Mouse (Mus musculus) kidney, postnatal 36 days (tissue): ENCODE data around the gene Gm20388.

Experiments used
- DNase-seq, 2 experiments: peaks; one replicate each; pipeline ENCODE4 v3.0.0; 2021 to 2022; ENCODE audit warnings: mixed read lengths in 2 of 2

Gm20388 gene

DNA sequence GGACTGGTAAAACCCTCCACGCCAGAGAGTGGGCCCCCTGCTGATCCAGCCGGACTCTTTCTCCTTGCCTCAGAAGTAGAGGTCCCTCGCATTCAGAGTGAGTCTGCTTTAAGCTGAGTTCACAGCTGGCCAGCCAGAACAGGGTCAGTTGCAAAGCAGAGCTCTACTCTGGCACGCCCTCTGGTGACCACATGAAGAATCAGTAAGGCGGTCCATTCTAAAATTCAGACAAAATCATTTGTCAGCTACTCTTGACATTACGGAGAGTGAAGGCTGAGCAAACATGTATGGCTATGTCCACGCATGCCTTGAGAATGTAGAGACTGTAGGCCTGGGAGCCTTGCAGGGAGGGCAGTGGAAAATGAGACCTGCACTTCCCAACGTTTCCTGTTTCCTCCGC, 2459.0 kb downstream of the Gm20388 start:
- DNase-seq, result peak; percentile 74 to 90

DNA sequence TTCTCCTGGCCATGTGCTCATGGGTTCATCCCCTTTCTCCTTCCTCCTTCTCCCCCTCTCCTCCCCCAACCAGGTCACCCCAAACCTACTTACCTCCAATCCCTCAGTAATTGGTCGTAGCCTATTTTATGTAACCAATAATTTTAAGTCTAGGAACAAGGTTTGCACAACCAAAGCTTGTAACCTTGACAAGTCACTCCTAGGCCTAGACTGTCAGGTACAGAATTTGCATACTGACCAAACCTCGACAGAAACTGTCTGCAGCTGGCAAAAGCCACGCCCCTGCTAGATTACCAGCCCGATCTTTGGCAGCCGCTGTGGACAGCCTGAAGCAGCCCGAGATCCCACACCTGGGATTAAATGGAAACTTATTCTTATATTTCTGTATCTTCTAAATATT, 2461.1 kb downstream of the Gm20388 start:
- DNase-seq, result no peak

DNA sequence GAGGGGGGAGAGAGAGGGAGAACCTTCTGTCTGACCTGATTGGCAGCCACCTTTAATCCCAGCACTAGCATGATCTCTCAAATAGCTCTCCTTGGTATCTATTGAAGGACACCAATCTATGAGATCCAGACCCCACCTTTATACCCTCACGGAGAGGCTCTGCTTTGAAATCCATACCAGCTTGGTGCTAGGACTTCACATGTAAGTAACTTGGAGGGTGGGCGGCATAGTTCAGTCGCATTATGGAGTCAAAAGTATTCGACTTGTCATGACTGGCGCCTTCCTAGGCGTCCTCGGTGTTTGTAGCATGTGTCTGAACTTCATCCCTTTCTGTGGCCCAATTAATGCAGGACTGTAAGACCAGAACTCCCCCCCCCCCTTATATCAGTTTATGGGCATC, 2464.7 kb downstream of the Gm20388 start:
- DNase-seq, result no peak

DNA sequence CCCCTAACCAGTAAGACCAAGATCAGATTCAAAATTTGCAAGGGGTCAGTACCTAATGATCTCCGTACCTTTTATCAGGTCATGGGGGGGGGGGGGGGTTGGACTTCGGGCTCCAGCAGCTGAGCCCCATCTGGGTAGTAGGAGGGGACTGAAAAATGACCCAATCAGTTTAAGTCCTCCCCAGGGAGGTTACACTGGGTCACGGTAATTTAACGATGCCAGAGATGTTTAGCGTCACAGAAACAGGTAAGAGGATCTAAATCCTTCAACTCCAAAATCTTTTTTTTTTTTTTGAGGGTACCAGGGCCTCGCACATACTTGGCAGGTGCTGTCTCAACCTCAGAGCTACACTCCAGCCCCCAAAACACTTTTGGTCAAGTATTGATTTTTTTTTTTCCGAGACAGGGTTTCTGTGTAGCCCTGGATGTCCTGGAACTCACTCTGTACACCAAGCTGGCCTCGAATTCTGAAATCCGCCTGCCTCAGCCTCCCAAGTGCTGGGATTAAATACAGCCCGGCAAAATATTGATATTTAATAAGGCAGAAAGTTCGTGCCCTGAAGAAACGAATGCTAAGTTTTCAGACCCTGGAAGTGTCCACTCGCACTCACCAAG, 2465.2 kb downstream of the Gm20388 start:
- no peak for DNase-seq

DNA sequence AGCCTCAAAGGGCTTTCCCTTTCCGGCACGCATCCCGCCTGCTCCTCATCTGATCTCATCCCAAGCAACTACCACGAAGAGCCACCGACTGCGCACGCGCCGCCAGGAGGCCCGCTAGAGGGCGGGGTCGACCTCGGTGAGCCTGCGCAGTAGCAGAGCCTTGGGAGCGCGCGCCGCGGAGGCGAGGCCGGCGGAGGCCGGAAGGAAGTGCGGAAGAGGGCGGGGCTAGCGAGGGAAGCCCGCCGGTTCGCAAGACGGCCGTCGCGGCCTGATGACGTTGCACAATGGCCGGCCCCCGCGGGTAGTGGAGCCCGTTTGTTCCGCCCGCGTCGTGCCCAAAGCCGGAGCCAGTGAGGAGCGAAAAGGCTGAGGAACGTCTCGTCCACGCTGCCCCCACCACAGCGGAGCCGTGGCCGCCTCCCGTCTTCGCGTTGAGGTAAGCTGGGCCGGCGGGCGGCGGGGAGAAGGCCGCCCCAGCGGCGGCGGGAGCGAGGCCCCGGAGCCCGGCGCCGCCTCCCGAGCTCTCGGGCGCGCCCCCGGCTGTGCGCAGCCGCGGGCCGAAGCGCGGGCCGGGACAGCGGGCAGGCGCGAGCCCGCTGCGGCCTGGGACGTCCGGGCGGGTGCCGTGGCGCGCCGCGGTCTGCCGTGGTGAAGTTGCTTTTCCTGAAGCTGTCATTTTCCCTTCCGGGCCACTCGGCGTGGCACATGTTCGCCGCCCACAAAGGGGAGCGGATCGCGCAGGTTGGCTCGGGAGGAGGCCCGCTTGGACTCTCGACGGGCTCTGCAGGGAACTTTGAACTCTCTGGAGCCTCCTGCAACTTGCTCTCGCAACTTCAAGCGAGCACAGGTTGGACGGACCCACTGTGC, 2466.0 kb downstream of the Gm20388 start, which contains the start of gene Zc3h18:
Gene Zc3h18, plus strand, starts transcription at position 245 of the 867 bp plus-strand sequence.
- peak; percentile 99 to 100 for DNase-seq

DNA sequence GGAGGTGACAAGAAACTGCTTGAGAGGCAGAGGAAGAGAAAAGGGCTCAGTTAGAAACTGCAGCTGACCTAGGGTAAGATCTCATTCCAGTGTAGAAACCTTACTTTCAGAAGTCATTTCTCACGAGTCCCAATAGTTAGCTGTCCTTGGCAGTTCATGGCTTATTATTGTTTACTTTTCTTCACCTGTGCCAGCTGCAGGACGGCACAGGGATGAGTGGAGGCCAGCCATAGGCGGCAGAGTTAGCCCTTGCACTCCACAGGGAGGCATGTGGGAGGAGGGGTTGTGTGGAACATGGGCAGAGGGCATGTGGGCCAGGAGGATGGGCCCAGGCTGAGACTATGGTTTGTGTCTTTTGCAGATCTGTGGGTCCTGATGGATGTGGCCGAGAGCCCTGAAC, 2472.4 kb downstream of the Gm20388 start:
- no peak for DNase-seq

- peak in 1 of 2 experiments; percentile 22 for DNase-seq
Measured at GRCm38 (mm10) chr8:122389357-122389756, 2478.7 kb downstream of the Gm20388 start.

DNA sequence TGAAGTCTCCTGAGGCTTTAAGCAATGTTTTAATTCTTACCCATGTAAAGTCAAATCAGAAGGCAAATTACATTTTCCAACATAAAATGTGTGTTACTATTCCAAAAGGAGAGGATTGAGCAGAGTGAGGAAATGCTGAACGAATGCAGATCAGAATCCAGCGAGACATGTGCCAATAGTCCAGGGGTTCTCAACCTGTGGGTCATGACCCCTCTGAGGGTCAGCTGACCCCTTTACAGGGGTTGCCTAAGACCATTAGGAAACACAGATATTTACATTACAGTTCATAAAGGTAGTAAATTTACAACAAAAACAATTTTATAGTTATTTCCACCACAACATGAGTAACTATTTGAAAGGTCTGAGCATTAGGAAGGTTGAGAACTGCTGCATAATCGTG, 2480.1 kb downstream of the Gm20388 start:
- no peak for DNase-seq

DNA sequence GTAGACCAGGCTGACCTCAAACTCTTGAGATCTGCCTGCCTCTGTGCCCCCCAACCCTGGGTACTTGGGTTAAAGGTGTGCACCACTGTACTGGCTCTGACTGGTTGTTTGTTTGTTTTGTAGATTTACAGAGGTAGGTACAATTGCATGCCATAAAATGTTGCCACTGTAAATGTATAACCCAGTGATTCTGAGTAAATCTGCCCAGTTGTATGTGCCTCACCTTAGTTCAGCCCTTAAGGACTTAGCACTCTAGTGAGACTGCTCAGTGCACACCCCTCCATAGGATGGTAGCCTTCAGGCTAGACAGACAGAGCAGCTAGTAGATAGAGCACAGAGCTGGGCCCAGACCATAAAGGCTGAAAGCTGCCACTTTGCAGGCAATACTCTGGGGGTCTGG, 2483.1 kb downstream of the Gm20388 start:
- no peak for DNase-seq

GRCm38 (mm10) chr8:122395291-122395690, 2484.7 kb downstream of the Gm20388 start:
- no peak for DNase-seq

- DNase-seq, result no peak
Measured at GRCm38 (mm10) chr8:122398186-122398585, 2487.5 kb downstream of the Gm20388 start.

DNA sequence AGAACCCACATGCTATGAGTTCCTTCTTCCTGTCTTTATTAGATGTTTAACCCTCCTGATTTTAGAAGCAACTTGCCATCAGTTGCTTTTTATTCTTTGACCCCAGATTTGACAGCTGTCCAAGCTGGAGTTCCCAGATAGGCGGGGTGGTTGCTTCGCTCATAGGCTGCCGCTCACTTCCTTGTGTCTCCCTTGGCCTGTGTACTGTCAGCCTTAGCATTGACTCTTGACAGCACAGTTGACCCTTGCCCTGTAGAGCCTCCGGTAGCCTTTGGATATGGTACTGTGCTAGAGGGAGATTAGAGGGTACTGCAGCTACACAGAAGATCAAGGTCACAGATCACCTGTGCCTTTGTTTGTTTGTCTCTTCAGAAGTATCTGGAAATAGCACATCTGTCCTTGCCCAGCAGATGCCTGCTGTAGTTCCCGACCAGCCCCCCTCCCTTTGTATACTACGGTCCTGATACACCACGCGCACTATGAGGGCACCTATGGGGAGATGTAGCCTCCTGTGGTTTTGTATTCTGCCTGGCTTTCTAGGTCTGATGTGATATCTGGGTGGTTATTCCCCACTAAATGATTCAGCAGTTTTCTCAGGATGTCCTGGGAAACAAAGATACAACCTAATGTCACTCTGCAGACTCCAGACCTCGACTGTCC, 2494.6 kb downstream of the Gm20388 start:
- peak; percentile 73 to 83 for DNase-seq

DNA sequence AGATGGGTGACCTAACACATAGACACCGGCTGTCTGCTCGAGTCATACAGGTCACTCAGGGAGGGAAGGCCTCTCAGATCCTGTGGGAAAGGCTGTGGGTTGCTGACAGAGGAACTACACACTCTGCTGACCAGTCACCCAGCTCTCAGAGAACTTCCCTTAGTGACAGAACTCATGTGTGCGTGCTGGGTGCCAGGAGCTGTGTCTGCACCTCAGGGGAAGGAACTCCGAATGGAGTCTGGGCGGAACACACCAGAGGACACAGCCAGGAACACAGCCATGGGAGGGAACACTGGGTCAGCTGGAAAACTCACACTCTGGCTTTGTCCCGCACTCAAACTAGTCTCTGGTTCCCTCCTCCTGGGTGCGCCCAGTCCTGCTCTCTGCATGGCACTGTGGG, 2497.0 kb downstream of the Gm20388 start:
- DNase-seq, result no peak

DNA sequence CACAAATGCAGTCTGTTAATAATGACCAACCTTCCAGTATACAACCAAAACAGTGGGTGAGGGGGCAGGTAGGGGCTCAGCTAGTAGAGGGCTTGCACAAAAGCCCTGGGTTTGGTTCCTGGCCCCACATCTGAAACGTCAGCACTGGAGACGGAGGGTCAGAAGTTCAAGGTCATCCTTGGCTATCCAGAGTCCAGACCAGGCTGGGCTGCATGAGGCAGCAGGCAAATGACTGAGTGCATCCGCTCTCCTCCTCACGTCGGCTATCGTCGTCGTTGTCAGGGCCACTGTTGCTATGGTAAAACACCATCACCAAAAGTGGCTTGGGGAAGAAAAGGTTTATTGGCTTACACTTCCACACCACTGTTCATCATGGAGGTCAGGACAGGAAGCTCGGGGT, 2503.7 kb downstream of the Gm20388 start:
- DNase-seq, result no peak

DNA sequence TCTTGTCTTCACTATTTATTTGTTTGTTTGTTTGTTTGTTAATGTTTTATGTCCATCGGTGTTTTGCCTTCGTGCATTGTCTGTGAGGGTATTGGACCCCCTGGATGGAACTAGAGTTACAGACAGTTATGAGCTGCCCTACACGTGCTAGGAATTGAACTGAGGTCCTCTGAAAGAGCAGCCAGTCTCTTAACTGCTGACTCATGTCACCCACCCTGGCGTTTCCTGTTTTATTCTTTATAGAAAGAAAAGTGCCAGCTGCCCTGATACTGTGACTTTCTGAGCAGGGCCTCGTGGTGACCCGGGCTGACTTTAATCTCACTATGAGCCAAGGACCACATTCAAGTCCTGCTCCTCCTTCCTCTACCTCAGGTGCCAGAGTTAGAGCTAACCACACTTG, 2504.9 kb downstream of the Gm20388 start:
- no peak for DNase-seq

GRCm38 (mm10) chr8:122419881-122420555, 2509.4 kb downstream of the Gm20388 start:
- no peak for DNase-seq

GRCm38 (mm10) chr8:122421376-122422070, 2510.9 kb downstream of the Gm20388 start, which contains the start of gene Il17c:
TSS of gene Il17c (plus strand) at chr8:122422020.
- peak; percentile 35 to 57 for DNase-seq

- no peak for DNase-seq
Measured at GRCm38 (mm10) chr8:122423217-122423616, 2512.6 kb downstream of the Gm20388 start.

DNA sequence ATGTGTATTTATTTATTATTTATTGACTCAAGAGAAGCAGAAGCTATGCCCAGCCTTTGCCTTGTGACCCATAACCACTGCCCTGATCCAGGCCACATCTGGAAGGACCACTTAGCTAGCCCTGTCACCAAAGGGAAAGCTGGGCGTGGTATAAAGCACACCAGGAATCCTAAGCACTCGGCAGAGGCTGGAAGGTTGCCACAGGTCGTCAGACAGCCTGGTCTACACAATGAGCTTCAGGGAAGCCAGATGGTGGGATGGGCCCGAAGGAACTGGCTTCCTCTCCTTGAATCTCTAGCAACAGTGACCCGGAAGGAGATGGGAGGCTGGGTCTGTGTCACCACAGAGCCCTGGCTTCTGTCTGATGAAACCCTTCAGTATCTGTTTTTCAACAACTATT, 2513.0 kb downstream of the Gm20388 start:
- peak; percentile 60 to 78 for DNase-seq

DNA sequence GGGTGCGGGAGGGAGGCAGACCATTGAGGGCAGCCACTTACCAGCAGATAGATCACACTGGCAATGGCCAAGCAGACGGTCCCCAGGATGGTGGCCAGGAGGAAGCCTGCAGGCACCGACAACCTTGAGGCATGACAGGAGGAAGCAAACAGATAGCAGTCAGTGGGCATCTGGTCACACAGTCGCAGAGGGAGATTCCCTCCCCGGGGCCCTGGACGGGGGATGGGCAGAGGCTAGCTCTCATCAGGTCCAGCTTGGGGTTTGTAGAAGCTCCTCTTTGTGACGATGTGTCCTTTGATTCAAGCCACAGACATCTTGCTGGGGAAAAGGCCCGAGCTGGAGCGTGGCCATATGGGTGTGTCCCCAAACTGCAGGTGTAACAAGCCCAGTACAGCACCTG, 2515.5 kb downstream of the Gm20388 start:
- no peak for DNase-seq

DNA sequence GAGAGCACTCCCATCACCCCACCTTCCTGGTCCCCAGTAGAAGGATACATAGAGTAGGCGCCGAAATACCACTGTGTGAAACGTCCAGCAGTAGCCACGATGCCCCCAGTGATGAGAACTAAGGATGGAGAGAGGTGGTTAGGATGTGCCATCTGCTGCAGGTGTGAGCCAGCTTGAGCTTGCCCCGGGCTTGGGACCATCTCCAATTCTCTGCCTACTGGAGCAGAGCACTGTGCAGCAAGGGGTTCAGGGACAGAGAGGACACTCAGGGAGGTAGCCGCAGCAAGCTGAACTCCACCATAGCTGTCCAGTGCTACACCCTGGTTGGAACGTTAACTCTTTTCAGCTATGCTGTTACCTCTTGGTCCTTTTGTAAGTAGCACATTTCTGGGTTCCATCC, 2517.0 kb downstream of the Gm20388 start:
- no peak for DNase-seq

DNA sequence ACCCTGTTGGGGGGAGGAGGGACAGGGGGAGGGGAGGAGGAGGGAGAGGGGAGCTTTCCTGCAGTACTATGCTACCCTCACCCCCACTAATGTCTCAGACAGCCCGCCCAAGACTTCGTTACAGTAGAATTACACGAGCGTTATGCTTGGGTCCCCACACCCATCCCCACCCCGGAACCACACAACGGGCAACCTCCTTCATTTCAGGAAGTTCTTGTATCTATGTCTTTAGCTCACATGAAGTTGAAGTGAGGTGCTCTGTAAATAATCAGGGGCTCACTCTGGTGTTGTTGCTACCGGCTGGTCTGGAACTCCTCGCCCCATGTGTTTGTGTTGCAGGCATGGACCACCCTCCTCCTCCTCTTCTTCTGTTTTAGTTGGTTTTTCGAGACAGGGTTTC, 2517.5 kb downstream of the Gm20388 start:
- DNase-seq, result no peak
